Mouse (Mus musculus) urinary bladder, postnatal 25 days (tissue): ENCODE results near the gene Sema3b.

Experiments used
- DNase-seq: peaks from one replicate; pipeline ENCODE4 v3.0.0; 2022; ENCODE audit warnings: low spot score

The Sema3b gene

GRCm38 (mm10) chr9:107632478-107632877 lies 23.4 kb upstream of the Sema3b start:
- no peak for DNase-seq

GRCm38 (mm10) chr9:107631861-107632260 lies 22.8 kb upstream of the Sema3b start:
- DNase-seq: no peak

GRCm38 (mm10) chr9:107631311-107631826 lies 22.3 kb upstream of the Sema3b start:
- no peak for DNase-seq

DNA sequence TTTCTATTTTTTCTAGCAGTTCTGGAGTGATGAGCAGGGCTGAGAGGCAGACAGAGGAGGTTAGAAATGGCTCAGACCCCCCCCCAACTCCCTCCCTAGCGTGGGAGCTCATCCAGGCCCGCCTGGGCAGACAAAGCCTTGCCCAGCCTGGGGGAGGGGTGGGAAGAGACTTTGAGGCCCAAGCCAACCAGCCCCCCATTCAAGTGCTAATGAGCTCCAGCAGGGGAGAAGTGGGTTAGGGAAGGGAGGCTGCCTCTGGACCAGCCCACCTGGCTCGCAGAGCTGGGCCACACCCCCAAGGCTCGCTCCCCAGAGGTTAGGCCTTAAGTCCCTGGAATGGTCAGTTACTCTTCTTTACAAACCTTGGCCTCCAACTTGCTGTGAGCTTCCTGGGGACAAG lies 21.5 kb upstream of the Sema3b start:
- DNase-seq: no peak

- DNase-seq: no peak
Measured at GRCm38 (mm10) chr9:107629901-107630425, 20.9 kb upstream of the Sema3b start.

DNA sequence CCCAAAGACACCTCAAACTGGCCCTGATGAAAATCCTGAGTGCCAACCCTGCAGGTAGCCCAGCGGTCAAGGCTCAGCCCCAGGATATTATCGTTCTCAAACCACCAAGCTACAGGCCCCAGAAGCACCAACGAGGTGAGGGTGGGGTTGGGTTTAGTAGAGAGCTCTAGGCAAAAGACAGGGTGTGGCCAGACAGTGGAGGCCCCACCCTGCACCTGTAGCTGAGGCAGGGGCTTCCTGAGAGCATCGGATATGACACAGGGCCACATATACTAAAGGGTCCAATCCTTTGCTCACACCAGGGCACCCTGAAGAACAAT lies 20.3 kb upstream of the Sema3b start:
- DNase-seq: no peak

DNA sequence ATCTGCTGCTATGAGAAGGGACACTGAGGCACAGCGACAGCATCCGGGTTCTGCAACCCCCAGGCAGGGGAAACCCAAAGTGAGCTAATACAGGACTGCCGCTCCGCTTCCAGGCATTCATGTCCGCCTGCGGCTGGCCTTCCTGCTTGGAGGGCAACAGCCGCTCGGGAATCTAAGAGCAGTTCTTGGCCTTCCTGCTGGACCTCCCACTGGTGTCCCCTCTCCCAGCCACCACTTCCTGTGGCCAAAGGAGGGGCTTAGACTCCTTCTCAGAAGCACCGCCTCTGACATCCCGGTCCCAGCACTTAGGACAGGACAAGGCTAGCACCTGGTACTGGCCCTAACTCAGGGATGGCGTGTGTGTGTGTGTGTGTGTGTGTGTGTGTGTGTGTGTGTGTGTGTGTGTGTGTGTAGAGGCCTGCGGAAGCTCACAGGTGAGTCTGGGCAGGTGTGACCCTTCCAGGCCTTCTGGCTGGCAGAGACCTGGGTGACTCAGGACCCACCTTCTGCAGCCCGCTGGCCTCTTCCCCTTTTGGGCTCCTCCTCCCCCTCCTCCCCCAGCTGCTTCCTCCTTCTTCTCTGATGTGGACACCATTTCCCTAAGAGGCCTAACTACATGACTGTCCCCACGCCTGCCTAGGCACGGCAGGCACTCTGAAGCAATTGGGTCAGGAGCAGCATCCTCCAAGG lies 19.8 kb upstream of the Sema3b start:
- DNase-seq: no peak

GRCm38 (mm10) chr9:107627387-107628255 lies 18.6 kb upstream of the Sema3b start:
- DNase-seq: no peak

DNA sequence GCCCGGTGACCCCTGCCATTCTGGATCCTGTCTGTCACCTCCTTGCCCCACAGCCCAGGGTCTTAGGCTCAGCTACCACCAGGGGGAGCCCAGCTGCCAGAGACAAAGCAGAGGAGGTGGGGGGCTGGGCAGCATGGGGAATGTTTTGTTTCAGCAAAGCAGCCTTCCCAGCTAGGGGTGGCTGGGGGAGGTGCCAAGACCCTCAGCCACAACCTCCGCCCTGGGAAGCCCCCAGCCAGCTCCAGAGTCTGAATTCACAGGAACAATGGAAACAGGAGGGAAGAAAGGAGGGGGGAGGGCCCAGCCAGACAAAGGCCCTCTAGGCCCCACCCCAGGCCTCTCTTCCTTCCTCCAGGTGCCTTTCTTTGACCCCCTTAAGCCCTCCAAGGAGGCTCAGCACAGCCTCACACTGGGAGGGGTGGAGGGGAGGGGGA lies 17.8 kb upstream of the Sema3b start:
- peak; percentile 81 for DNase-seq

GRCm38 (mm10) chr9:107626158-107626843 lies 17.3 kb upstream of the Sema3b start:
- DNase-seq: no peak

GRCm38 (mm10) chr9:107625351-107626128 lies 16.5 kb upstream of the Sema3b start:
- DNase-seq: no peak

GRCm38 (mm10) chr9:107624951-107625350 lies 15.9 kb upstream of the Sema3b start:
- no peak for DNase-seq

DNA sequence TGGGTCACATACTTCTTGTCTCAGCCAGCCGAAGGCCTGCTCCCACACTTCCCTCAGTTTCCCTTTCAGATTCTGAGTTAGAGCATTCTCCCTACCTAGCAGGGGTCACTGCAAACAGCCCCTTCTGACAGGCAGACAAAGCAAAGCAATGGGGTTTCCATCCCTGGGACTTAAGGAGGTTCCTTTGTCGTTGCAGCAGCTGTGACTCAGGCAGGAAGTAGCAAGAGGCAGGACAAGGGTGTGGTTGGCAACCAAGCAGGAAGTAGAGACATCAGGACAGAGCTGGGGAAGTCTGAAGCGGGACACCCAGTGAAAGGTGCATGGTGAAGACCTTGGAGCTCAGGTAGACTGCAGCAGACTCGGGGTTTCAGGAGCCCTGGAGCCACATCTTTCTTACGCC lies 15.5 kb upstream of the Sema3b start:
- no peak for DNase-seq

DNA sequence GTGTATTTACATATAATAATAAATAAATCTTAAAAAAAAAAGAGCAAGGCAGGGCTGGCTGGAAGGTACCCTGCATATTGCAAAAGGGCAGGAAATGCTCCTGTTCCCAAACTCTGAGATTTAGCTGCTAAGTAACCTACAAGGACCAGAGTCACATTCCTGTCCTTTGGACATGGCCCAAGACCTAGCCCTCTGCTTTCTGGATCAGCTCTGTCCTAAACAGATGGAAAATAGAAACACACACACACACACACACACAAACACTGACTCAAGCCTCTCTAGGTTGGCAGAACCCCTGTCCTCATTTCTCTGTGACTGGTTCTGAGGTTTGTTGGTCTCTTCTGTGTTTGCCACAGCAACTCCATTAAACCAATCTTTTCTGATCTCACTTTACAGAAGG lies 11.9 kb upstream of the Sema3b start:
- no peak for DNase-seq

GRCm38 (mm10) chr9:107619546-107619879 lies 10.5 kb upstream of the Sema3b start:
- DNase-seq: no peak

DNA sequence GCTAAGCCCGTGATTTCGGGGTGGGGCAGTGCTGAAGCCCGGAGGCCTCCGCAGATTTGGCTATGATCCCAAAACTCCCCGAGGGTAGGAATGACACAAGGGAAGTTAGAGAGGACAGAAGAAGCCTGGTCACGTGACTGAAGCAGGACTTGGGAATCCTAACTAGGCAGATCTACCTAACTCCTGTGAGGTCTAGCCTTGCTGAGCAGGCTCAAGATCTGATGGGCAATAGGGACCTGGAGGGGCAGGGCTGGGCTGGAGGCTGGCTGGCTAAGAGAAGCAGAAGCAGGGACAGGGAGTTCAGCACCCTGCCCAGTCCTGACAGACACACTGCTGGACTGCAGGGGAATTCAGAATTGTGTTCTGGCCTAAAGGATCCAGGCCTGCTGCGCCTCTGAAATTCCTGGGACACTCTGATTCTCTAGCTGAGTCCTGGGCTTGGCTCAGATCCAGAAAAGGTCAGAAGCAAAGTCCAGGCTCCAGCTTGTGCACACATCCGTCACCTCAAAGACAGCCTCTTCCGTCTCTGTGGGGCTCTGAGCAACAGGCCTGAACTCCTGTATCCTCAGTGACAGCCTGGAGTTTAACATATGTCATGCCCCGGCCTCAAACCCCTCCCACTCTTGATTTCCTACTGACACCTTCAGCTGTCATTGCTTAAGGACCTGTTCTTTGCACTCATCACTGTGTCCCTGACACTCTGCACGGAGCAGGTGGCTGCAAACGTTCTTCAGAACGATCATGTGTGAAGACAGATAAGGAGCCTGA lies 9.9 kb upstream of the Sema3b start:
- DNase-seq: no peak

DNA sequence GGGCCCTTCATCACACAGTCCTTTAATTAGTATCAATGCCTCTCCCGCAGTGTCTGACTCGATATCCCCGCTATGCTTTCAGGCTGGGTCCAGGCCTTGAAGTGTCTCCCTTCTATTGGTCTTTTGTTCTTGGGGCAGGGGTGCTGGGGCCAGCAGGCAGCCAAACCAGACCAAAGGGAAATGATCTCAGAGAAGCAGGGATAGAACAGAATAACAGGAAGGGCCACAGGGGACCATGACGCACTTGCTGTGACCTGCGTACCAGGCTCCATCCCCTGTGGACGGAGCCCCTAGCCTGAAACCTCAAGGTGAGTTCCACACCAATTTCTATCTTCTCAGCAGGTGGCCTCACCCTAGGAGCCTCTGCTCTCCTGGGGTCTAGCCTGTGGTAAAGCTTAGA lies 9.1 kb upstream of the Sema3b start:
- no peak for DNase-seq

DNA sequence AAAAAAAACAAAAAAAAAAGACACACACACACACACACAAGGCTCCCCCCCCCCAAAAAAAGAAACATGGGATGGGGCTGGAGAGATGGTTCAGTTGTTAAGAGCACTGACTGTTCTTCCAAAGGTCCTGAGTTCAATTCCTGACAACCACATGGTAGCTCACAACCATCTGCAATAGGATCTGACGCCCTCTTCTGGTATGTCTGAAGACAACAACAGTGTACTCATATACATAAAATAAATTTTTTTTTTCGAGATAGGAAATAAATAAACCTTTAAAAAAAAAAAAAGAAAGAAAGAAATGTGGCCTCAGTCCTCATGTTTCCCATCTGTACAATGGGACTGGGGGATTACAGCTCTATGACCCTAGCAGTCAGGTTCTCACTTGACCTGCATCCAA lies 8.4 kb upstream of the Sema3b start:
- DNase-seq: no peak

- no peak for DNase-seq
Measured at GRCm38 (mm10) chr9:107615035-107615434, 6.0 kb upstream of the Sema3b start.

GRCm38 (mm10) chr9:107612945-107613569 lies 4.0 kb upstream of the Sema3b start:
- no peak for DNase-seq
